In genomic region chr5:120175217-120175616, GRCm38 (mm10) we compare ENCODE assay signal across 22 mouse cellular contexts. TPM values are rescaled to one million over a fixed set of nuclear protein-coding genes. Genes with fewer than 3 reads are reported as not detected.
DNase-seq lines count a peak whose midpoint lies in the region; ATAC-seq lines count a peak whose summit lies in the region.
"Had no signal": no experiment of that assay in that cellular context is flagged by ENCODE, and none has a peak within 500 bp of the region (broad histone marks: within the 10 kb centered on the region; RNA-seq: fewer than 3 reads in every experiment).

No protein-coding gene starts in this region.

- no peak overlapping the region for H3K4me3 ChIP-seq in midbrain, embryonic 10.5 days
- no peak overlapping the region for H3K4me3 ChIP-seq in midbrain, embryonic 11.5 days (ENCODE audit: low read depth, low read length)
- H3K4me3 ChIP-seq in hindbrain, embryonic 16.5 days (ENCODE audit: low read length) = no peak overlapping the region
- no peak overlapping the region for H3K4me3 ChIP-seq in midbrain, embryonic 15.5 days
- H3K4me3 ChIP-seq: embryonic facial prominence, embryonic 10.5 days; left cerebral cortex, adult 2 months; liver, embryonic 13.5 days; neural tube, embryonic 12.5 days had no signal

- H3K9ac ChIP-seq in midbrain, embryonic 11.5 days (ENCODE audit: low read length) = no peak overlapping the region
- no peak overlapping the region for H3K9ac ChIP-seq in hindbrain, embryonic 16.5 days (ENCODE audit: low read depth, low read length)
- H3K9ac ChIP-seq in midbrain, embryonic 15.5 days = 0 out of 2 replicates have a peak overlapping the region, but pooled peaks have one; percentile 3
- H3K9ac ChIP-seq: forebrain, postnatal 0 days; liver, embryonic 13.5 days; neural tube, embryonic 12.5 days had no signal

- WGBS in midbrain, embryonic 10.5 days = 92% methylated on average over 8 of the region's 8 CpGs
- 87% methylated on average over 8 of the region's 8 CpGs for WGBS in midbrain, embryonic 11.5 days
- 93% methylated on average over 8 of the region's 8 CpGs for WGBS in hindbrain, embryonic 16.5 days
- WGBS in midbrain, embryonic 15.5 days = 89% methylated on average over 8 of the region's 8 CpGs

- no peak for DNase-seq in midbrain, embryonic 10.5 days (ENCODE audit: low spot score)
- DNase-seq in midbrain, embryonic 11.5 days (ENCODE audit: low spot score, missing footprints) = no peak
- no peak for DNase-seq in urinary bladder, adult 18-20 months (ENCODE audit: low spot score in 2 of 2)
- no peak for DNase-seq in embryo, embryonic 10.5 days (ENCODE audit: low spot score)
- DNase-seq in spleen, adult 12 weeks (ENCODE audit: low spot score) = no peak
- DNase-seq: adrenal gland, adult 8-10 months; forebrain, postnatal 0 days; gastrocnemius, postnatal 36 days; kidney, adult 2 months; layer of hippocampus, adult 9-11 months; liver, embryonic 13.5 days; lung, adult 2 months; lung, postnatal 14 days; thymus, postnatal 14 days had no signal

- H3K36me3 ChIP-seq in midbrain, embryonic 10.5 days = peaks cover 44% of the 10 kb centered on the region
- H3K36me3 ChIP-seq in midbrain, embryonic 11.5 days (ENCODE audit: control insufficient read depth, insufficient read depth, low read length) = no peaks in the 10 kb centered on the region
- no peaks in the 10 kb centered on the region for H3K36me3 ChIP-seq in hindbrain, embryonic 16.5 days (ENCODE audit: control insufficient read depth, insufficient read depth, low read length)
- no peaks in the 10 kb centered on the region for H3K36me3 ChIP-seq in midbrain, embryonic 15.5 days (replicated peaks)

- H3K27me3 ChIP-seq in midbrain, embryonic 10.5 days (ENCODE audit: low read depth, poor library complexity, severe bottlenecking) = no peaks in the 10 kb centered on the region
- no peaks in the 10 kb centered on the region for H3K27me3 ChIP-seq in midbrain, embryonic 11.5 days (ENCODE audit: control insufficient read depth, insufficient read depth, low read length)
- H3K27me3 ChIP-seq in hindbrain, embryonic 16.5 days (replicated peaks; ENCODE audit: control insufficient read depth, insufficient read depth, low read length) = no peaks in the 10 kb centered on the region
- H3K27me3 ChIP-seq in midbrain, embryonic 15.5 days (replicated peaks) = no peaks in the 10 kb centered on the region
- H3K27me3 ChIP-seq: liver, embryonic 13.5 days; neural tube, embryonic 12.5 days had no signal

- peaks cover 36% of the 10 kb centered on the region for H3K4me1 ChIP-seq in midbrain, embryonic 10.5 days
- peaks cover 5% of the 10 kb centered on the region; the same call in 1 of the 2 replicates for H3K4me1 ChIP-seq in midbrain, embryonic 11.5 days (ENCODE audit: control insufficient read depth, insufficient read depth, low read length)
- H3K4me1 ChIP-seq in hindbrain, embryonic 16.5 days (ENCODE audit: control insufficient read depth, insufficient read depth, low read depth, low read length) = peaks cover 15% of the 10 kb centered on the region
- H3K4me1 ChIP-seq in midbrain, embryonic 15.5 days = peaks cover 47% of the 10 kb centered on the region

- H3K9me3 ChIP-seq in midbrain, embryonic 10.5 days (replicated peaks) = no peaks in the 10 kb centered on the region; the same call in 1 of the 2 replicates
- no peaks in the 10 kb centered on the region for H3K9me3 ChIP-seq in midbrain, embryonic 11.5 days (ENCODE audit: control insufficient read depth, low read length)
- H3K9me3 ChIP-seq in hindbrain, embryonic 16.5 days (ENCODE audit: control insufficient read depth, low read length) = no peaks in the 10 kb centered on the region
- H3K9me3 ChIP-seq in midbrain, embryonic 15.5 days = no peaks in the 10 kb centered on the region
- H3K9me3 ChIP-seq: embryonic facial prominence, embryonic 10.5 days; liver, embryonic 13.5 days; neural tube, embryonic 12.5 days had no signal

- H3K27ac ChIP-seq in midbrain, embryonic 10.5 days (replicated peaks) = peak overlapping the region; percentile 52; the same call in 1 of the 2 replicates
- no peak overlapping the region for H3K27ac ChIP-seq in midbrain, embryonic 11.5 days (ENCODE audit: low read depth, low read length)
- H3K27ac ChIP-seq in hindbrain, embryonic 16.5 days (ENCODE audit: low read depth, low read length) = peak overlapping the region; percentile 75
- H3K27ac ChIP-seq in midbrain, embryonic 15.5 days = peak overlapping the region; percentile 80
- H3K27ac ChIP-seq: kidney, postnatal 0 days; left cerebral cortex, adult 2 months; liver, embryonic 13.5 days; neural tube, embryonic 12.5 days had no signal

- ATAC-seq in midbrain, embryonic 11.5 days (ENCODE audit: low FRiP score) = no peak
- no peak for ATAC-seq in hindbrain, embryonic 16.5 days
- ATAC-seq in midbrain, embryonic 15.5 days (replicated peaks) = no peak
- ATAC-seq: activated CD4-positive, CD25-positive, alpha-beta regulatory T cell, adult 4 months; inflammation-experienced regulatory T-cells, adult 6 months had no signal

- no peak overlapping the region for H3K4me2 ChIP-seq in midbrain, embryonic 11.5 days
- no peak overlapping the region for H3K4me2 ChIP-seq in hindbrain, embryonic 16.5 days (ENCODE audit: low read length)
- H3K4me2 ChIP-seq in midbrain, embryonic 15.5 days = no peak overlapping the region
- H3K4me2 ChIP-seq: liver, embryonic 13.5 days; neural tube, embryonic 12.5 days had no signal

RNA-seq across cellular contexts. Expression of gene Rbm19, which starts 59.0 kb away (rescaled TPM):
- 32.0 and 34.2 TPM in 2 replicates for polyA plus RNA-seq in midbrain, embryonic 10.5 days (2016; fragmentation: Nextera tagmentation; extraction: Ambion mirVana)
- 23.0 and 24.5 TPM in 2 replicates for polyA plus RNA-seq in midbrain, embryonic 11.5 days (2014; fragmentation: Nextera tagmentation; extraction: Ambion mirVana)
- 21.4 and 21.9 TPM in 2 replicates for polyA plus RNA-seq in hindbrain, embryonic 16.5 days (2015; fragmentation: Nextera tagmentation; extraction: Ambion mirVana)
- 18.8 and 22.2 TPM in 2 replicates for polyA plus RNA-seq in midbrain, embryonic 15.5 days (2015; fragmentation: Nextera tagmentation; extraction: Ambion mirVana)
